Mouse (Mus musculus): ENCODE results near the gene Clnk.

The Clnk gene

DNA sequence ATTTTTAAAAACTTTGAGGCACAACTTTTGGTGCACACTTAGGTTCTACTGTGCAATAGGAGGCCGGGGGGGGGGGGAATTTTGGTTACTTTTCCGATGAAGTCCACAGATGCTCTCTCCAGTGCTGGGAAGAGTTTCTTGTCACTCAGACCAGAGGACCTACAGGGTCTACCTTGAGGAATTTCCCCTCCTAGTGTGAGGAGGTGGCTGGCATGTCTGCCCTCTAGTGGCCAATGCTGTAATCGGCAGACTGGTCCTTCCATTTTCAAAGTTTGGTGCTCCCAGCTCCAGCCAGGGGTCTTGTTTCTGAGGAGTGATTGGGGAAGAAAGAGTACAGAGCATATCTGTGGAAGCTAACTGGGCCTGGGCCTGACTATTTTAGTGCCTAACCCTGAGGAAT is 121.7 kb downstream of the Clnk start:
- in situ Hi-C loops (cut with MboI, MseI) = no loop called here

DNA sequence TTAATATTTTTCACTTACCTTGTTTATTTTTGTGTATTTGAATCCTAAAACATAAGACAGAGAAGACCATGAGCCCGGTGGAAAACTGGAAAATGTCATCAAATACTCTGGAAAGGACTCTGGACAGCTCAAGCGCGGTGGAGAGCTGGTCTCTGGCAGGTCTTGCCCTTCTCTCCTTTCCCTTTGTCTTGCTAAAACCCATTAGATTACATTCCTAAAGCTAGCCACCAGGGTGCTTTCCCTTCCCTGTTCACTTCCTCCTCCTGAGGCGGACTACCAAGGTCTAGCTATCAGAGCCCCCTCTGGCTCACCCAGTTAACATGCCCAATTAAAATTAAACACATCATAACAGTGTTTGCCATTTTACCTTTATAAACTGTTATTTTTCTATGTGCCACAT is 123.9 kb downstream of the Clnk start:
- in situ Hi-C loops (cut with MboI, MseI) = no loop called here

DNA sequence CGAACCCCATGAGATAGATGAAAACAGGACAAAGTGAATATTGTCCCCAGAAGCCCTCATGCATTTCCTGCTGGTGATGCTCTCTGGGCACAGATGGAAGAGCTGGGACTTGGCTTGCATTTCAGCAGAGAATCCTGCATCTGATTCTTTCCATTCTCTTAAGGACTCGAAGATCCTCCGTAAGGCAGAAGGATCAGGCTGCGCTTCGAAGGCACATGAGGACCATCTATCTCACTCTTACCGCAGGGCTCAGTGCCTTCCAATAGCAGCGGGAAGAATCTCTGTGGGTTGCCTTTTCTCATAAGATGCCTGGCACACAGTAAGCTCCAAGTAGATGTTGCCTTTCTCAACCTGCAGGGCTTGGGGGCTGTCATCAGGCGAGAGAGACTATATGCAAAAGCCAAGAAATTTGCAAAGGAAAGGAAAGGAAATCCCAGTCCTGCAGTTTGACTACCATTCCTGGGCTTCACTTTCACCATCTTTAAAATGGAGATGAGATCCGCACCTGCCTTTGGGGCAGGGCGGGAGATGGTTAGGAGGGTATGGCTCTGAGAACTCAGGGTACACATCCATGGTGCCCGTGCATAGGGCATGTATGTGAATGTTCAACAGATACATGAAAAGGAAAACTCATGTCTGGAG is 167.6 kb downstream of the Clnk start:
- in situ Hi-C loops (cut with MboI, MseI) = no loop called here

DNA sequence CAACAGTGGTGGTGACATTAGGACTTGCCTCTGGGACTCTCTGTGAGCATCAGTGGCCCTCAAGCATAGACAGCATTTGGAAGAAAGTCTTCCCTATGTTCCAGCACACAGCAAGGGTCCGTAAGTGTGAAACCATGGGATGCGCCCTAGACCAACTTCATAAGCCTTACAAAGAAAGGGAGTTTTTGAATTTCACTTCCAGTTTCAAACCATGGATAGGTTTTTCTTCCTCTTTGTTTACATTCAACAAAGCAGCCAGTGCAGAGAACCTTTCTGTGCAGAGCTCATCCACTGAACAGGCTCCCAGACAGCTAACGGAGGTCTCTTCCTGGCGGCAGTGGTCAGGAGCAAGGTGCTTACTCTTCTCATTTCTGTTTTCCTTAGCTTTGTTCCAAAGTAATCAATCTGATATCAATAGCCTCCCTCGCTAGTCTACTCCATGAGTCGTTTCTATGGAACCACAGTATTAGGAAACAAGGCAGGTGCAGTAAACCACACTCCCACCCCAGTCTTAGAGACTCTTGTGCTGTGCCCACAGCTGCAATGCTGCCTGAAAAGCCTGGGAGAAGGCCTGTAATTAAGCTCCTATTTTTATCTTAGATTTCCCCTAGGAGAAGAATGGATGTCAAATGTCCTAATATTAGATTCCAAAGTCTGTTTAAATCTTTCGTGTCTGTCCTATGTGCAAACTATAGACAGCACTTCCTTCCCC is 169.1 kb downstream of the Clnk start:
- in situ Hi-C loops (cut with MboI, MseI) = no loop called here

DNA sequence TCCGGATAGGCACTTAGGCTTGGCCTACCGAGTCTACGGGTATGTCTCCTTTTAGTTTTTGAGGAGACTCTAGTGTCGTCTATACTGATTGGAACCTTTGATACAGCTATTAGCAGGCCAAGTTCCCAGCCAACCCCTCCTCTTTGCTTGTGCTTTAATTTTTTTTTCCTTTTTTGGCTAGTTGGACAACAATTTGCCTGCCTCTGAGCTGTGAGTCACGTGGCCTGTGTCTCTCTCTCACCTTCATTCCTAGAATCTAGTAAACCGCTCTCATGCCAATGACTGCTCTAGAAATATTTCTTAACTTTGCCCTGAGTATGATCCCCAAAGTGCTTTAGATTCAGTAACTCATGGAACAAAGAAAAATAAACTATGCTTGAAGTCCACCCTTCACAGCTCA is 173.7 kb downstream of the Clnk start:
- in situ Hi-C loops (cut with MboI, MseI) = no loop called here

DNA sequence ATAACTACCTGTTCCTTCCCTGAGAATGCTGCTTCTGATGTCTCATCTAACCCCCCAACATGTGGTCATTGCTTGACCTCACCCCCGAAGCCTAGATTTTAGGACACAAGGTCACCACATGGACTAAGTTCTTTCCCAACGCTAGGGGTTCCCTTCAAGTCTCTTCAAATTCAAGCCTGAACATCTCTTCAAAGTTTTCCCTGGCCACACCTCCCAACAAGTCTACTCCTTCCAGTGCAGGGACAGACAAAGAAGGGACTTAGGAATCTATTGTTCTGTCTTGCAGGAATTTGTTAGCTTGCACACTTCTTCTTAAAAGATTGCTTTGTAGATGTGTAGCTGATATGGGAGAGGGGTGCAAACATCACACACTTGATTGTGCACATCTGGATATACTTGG is 174.5 kb downstream of the Clnk start:
- in situ Hi-C loops (cut with MboI, MseI) = no loop called here

DNA sequence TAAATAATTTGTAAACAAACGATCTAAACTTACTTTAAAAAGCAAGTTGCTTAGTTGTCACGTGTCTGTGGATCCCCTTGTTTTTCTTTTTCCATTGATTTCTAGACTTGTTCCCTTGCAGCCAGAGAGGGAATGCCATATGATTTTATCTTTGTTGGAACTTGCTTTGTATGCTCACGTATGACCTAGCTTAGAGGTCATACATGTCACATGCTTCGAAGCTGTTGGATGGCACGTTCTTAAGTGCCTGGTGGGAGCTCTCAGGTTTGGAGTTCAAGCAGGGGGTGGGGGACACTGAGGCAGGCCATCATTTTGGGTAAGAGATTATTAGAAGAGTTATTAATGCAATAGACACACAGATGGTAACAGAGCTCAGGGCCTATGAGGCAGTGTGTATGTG is 178.1 kb downstream of the Clnk start:
- in situ Hi-C loops (cut with MboI, MseI) = no loop called here

DNA sequence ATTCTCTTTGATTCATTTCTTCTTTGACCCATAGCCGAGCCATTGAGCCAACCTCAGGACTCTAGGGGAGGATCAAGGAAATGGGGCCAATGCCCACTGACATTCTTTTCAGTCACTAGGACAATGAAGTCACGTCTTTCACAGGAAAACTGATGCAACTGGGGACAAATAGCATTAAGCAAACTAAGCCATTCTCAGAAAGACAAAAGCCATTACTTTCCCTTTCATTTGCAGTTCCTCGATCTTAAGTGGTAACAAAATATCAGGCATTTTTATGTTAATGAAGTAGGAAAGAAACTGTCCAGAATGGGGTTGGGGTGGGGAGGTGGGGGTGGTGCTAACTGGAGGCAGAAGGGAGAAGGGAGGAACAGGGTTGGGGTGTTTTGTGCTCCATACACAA is 178.6 kb downstream of the Clnk start:
- in situ Hi-C loops (cut with MboI, MseI) = no loop called here

DNA sequence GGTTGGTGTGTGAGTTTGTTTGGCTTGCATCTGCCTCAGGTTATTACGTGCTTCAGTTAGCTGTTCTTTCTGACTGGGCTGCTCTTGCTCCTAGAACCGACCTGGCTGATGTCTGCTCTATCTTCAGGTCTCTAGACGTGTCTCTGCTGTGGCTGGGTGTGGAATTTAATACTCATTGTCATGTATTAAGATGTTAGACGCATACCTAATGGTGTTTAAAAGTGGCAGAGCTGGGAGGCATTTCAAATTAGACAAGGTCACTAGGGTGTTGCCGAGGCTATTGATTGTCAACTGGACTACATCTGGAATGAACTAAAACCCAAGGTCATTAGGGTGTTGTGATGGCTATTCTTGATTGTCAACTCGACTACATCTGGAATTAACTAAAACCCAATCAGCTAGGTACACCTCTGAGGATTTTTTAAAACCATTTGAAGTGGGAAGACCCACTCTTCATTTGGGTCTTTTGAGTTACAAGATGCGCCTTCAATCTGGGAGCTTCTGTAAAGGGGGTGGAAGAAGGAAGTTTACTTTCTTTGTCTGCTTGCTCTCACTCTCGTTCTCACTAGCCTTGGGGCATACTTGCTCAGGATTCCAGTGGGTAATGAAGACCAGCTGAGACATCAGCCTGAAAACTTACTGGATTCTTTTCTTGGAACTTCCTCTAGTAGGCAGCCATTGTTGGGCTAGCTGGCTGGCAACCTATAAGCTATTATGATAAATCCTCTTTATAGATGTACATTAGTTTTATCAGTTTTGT is 179.8 kb downstream of the Clnk start:
- in situ Hi-C loops (cut with MboI, MseI) = no loop called here

DNA sequence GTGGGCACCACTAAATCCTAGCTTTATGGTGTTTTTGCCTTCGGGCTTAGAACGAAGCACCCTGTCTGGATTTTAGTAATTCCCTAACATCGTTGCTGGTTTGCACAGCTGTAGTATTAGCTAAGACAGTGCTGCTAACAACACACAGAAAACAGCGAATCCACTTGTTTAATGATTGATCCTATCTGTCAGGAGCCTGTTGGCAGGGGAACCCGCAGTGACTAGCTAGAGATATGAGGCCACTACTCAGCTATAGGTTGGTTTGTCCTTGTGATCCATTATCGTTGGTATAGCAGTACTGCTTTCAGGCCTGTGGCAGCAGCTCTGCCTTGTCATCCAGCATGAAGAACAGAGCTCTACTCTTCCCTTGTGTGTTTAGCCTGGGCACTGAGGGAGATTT is 183.8 kb downstream of the Clnk start:
- in situ Hi-C loops (cut with MboI, MseI) = no loop called here

DNA sequence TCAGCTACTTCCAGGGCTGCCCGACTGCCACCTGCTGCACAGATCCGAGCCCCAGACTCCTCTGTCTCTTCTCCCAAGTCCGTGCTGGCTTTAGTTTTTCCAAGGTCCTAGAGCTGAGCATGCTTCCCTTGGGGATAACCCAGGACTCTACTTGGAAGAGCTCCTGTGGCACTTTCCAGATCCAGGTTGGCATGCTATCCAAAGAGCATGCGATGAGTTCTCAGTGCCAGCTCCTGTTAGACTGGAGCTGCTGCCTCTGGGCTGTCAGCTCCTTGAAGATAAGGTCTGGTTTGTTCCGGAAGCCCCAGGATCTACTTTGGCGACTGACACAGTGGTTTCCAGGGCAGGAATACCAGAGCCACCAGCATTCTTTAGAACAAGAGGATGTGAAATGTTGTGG is 187.4 kb downstream of the Clnk start:
- in situ Hi-C loops (cut with MboI, MseI) = no loop called here

DNA sequence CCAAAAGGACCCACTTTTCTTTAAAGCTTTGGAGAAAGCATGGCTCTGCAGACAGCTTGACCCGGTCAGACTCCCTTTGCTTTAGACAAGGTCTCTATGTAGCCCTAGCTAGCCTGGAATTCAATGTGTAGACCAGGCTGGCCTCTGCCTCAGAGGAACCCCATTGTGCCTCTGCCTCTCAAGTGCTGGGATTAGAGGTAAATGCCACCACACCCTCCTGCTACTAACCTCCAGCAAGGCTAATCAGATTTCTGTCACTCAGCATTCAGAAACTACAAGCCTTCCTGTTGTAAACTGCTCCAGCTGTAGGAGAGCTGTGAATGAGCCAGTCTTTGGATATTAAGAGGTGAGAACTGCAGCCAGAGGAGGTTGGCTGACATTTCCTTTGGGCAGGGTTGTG is 188.9 kb downstream of the Clnk start:
- in situ Hi-C loops (cut with MboI, MseI) = no loop called here

DNA sequence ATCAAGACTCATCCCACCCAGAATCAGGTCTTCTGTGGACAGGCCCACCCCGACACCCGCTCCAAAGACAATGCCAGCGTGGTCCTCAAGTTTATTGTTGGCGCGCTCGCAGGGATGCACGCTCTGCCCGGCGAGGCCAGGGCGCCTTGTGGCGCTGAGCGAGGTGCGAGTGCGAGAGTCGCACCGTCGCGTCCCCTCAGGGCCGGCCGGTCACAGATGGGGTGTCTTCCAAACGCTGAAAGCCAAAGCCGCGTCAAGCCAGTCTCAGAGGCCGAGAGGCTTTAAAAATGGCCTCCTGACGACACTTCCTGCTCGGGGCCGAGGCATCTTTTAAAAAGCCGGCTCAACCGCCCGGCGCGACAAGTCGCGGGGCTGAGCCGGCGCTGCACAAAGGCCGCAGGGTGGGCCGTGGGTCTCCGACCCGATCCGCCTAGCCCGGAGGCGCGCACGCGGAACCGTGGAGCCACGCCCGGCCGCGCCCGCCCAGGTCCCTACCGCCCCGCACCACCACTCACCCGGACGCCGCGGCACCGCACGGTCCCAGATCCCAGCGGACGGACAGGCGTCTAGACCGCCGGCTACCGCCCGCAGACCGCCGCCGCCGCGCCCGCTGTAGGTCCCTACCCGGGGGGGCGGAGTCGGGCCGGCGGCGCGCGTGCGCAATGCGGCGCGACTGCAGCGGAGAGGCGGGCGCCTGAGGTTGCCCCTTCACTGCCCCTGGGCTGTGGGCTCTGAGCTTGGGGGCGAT is 192.3 kb downstream of the Clnk start, which contains the start of gene Zfp518b:
TSS of gene Zfp518b (minus strand) at position 663 of the 748 bp plus-strand sequence.
- in situ Hi-C loops (cut with MboI, MseI) = no loop called here

DNA sequence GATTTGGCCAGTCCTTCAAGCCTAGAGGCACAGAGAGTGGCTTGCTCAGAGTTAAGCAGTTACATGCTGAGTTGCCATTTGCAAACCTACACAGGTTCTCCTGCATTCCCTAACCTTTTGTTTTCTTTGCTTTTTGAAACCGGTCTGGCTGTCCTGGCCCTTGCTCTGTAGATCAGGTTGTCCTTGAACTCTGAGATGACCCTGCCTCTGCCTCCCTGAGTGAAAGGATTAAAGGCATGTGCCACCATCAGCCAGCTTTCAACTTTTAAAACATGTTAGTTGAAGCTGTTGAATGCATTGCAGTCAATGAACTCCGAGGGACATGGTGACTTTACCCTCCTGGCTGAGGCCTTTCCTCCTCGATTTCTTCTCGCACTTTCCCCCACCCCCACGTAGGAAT is 217.8 kb downstream of the Clnk start:
- in situ Hi-C loops (cut with MboI, MseI) = no loop called here

Data from T-helper 1 cell (primary cell).